Mouse (Mus musculus) layer of hippocampus, postnatal 36 days (tissue): ENCODE measurements around the gene Khdc3. TPM values are rescaled to one million over a fixed set of nuclear protein-coding genes. Genes with fewer than 3 reads are reported as not detected.
"Not testable (repeated sequence)": the region's sequence is repeated elsewhere in the genome, so short reads cannot be mapped to it uniquely, and the experiment has no call there.

Experiments used
- DNase-seq, 2 experiments: peaks; one replicate each; pipeline ENCODE4 v3.0.0; 2022
- total RNA-seq, 2 experiments: library from RNA; stranded (reverse); gene quantifications; 2 replicates each; pipeline ENCODE4 v1.2.3; 2021

The Khdc3 gene
- 1 to 10 TPM; 6.4 to 8.1 TPM for total RNA-seq

DNA sequence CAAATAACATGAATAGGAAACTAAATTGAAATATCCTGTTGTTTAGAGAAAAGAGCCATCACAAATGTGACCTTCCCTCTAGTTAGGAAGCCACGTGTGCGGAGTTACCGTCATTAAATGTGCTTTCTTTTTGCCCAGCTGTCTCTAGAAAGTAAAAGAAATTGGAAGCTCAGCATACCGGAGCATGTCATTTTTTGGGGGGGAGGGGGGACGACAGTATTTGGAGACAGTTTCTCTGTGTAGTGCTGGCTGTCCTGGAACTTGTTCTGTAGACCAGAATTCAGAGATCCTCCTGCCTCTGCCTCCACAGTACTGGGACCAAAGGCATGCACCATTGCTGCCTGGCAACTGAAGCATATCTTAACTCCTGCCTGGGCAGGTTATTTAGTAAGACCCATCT, at the start of gene Khdc3:
Gene Khdc3 (plus strand): TSS at position 301 of the 400 bp plus-strand sequence.
- no peak for DNase-seq

DNA sequence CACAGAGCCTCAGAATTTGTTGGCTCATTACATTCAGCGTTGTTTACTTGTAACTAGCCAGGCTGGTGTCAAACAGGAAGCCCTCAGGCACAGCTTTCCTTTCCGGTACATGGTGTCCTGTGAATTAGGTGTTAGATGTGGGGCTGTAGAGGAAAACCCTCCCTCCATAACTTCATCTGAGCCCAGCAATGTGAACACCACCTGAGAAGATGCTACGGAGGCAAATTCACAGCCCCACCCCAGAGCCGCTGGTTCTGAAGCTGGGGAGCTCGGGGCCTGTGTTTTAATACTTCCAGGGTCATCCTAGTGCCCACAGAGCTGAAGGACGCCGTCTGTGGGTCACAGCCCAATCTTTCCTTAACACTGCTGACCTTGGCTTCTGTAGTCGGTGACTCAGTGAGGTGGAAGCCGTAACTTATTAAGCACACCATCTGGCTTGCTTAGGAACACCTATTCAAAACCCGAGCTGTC, 46.2 kb upstream of the Khdc3 start:
- DNase-seq: no peak

- no peak for DNase-seq
Measured at GRCm38 (mm10) chr9:73059224-73059623, 42.4 kb upstream of the Khdc3 start.

- DNase-seq: no peak
Measured at GRCm38 (mm10) chr9:73063621-73064290, 37.9 kb upstream of the Khdc3 start.

GRCm38 (mm10) chr9:73067086-73067485, 34.5 kb upstream of the Khdc3 start:
- DNase-seq: no peak

GRCm38 (mm10) chr9:73068230-73068679, 33.4 kb upstream of the Khdc3 start:
- DNase-seq: no peak

- DNase-seq: no peak
Measured at GRCm38 (mm10) chr9:73068688-73069087, 32.9 kb upstream of the Khdc3 start.

DNA sequence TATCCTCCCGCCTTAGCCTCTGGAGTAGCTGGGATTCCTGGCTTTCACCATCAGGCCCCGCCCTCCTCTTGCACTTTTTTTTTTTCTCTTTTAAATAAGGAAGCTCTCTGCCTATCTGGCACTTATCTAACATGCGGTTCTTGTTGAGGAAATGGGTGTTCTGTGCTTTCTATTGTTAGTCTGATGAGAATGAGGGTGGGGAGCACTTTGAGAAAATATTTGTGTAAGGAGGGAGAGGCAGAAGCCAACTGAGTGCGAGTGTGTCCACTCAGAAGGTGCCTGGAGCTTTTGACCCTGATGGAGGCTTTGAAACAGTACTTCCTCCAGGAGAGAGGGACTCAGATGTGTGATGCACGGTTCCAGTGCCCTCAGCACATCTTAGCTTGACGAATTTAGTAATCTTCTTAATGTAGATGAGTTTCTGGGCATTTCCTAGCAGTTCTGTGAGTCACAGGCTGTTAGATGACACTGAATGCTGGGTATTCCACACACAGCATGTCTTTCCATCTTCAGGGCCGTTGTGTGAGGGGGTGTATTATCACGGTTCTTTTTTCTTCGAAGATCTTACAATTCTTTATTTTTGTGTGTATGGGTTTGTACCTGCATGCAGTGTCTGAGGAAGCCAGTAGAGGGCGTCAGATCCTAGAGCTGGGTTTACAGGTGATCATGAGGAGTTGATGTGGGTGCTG, 30.5 kb upstream of the Khdc3 start:
- no peak for DNase-seq

DNA sequence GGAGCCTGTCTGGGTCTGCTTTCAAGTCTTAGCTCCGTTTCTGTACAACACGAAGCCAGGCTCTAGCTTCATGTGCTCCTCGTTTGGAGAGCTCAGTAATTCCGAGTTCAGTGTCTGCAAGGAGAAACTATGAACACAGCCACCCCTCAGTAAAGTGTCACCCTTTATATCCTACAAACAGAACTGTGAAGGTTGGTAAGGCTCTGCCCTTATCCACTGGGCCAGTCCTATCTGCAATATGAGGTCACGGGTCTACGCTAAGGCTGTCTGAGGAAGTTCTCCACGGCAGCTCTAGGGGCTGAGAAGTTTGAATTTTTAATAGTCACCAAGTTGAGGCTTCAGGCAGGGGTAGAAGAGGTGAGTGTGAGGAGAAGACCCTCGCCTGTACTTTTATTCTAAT, 29.2 kb upstream of the Khdc3 start:
- no peak for DNase-seq

- no peak for DNase-seq
Measured at GRCm38 (mm10) chr9:73073169-73073568, 28.5 kb upstream of the Khdc3 start.

GRCm38 (mm10) chr9:73079349-73079748, 22.3 kb upstream of the Khdc3 start:
- DNase-seq: not testable (repeated sequence)

GRCm38 (mm10) chr9:73079801-73080325, 21.8 kb upstream of the Khdc3 start:
- DNase-seq: no peak

DNA sequence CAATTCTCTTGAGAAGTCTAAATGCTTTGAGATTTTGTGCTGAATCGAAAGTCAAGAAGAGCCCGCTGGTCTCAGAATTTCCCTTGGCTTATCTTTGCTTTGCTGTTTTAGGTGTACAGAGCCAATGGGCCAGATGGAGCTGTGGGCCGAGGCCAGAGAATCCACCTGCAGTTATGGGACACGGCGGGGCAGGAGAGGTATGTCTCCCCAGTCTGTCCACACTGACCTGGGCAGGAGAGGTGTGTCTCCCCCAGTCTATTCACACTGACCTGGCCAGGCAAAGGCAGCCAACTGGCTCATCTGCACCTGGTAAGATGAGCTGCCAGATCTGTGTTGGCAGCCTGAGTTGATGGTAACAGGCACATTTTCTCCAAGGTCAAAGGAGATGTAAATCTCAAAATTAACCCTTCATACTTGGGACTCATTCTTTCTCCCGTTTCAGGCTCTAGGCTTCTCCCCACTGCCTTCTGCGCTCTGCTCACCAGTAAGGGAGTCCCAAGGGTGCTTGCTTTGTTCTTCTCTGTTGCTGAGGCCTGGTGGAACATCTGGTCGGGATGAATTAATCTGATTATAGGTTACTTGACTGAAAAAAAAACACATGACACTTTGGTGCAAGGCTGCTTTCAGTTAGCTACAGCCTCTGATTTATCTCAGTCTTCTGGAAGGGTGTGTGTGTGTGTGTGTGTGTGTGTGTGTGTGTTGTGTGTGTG, 19.2 kb upstream of the Khdc3 start:
- no peak for DNase-seq

DNA sequence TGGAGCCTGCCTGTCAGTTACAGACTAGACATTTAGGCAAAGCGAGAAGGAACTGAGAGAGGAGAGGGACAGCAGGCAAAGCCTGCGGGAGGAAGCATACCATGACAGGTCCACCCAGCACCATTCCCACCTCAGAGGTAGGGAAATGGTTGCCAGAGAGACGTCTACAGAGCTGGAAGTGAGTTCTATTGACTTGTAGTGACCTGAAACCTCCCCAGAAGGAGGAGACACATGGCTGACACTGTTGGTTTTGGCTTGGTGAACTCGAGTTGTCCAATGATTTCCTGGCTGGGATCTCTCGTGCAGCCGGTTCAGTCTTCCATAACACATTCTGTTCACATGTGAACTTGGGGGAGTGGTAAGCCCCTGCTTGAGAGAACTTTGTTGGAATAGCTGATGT, 17.7 kb upstream of the Khdc3 start:
- DNase-seq: no peak

DNA sequence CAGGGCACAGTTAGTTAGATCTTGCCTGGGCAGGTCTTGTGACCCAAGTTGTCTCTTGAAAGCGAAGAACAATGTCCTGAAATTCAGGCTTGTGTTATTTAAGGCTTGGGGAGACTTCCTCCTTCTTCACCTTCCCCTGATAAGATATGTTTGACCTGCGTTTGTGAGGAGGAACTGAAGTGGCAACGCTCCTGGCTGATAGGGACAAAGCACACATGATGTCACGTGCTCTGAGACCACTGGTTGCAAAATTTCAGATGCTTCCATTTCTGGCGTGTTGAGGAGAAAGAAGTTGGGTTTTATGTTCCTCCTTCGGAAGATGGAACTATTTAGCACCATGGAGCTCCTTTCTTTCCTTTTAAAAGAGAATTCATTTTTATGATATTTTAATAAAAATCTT, 15.8 kb upstream of the Khdc3 start:
- no peak for DNase-seq

- DNase-seq: no peak
Measured at GRCm38 (mm10) chr9:73087121-73087520, 14.5 kb upstream of the Khdc3 start.

DNA sequence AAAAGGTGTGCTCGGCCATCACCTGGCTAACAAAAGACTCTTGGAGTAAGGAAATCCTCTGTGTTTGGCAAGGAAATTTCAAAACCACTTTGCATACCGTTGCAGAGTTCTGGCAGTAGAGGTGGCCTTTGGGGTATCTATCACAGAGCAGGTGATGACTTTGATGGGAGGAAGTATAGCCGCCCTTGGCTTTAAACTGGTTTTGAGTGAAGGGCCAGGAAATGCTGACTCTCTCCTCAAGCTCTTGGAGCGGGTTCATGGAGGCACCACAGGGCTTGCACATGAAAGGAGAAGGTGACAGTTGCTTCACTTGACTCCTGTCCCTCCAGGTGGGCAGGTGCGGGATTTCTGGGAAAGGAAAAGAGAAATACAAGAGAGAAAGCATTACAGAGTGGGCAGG, 14.1 kb upstream of the Khdc3 start:
- no peak for DNase-seq

DNA sequence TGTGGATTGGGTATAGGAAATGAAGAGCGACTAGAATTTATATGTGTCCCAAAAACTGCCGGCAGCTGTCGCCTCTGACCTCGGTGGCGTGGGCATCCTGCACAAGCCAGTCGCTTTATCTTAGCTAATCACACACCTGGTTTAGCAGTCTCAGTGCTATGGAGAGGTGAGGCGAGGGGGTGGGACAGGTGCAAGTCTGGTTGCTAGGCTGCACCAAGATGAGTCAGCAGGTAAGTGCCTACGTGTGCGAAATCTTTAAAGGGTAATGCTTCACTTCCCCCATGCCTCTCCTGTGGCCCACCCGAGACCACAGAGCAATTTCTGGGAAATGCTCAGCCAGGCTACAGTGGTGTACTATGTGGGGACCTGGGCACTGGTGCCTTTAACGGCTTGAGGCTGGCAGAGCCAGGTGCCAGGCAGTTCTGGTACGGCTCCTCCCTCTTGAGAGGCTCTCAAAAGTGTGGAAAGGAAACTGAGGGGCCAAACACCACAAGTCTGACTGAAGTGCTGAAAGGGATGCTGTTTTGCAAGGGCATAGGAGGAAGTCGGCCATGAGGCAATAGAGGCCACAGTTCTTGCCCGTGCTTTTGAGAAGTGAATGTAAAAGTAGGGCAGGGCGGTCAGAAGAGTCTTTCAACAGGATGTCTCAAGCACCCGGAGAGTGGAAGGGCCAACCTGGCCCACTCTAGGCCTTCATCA, 12.3 kb upstream of the Khdc3 start:
- DNase-seq: no peak

GRCm38 (mm10) chr9:73090121-73090520, 11.5 kb upstream of the Khdc3 start:
- no peak for DNase-seq

DNA sequence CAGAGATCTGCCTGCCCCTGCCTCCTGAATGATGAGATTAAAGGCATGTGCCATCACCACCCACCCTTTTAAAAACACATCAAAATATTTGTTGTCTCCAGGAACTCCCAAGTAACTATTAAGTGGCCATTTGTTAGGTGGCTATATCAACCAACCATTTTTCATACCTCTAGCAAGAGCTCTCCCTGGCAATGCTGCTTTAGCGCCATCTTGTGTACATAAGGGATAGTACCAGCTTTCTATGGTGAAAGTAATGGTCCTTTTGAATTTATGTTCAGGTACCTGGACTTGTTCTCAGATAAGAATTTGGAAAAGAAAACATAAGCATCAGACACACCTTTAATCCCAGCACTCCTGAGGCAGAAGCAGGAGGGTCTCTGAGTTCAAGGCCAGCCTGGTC, 9.9 kb upstream of the Khdc3 start:
- no peak for DNase-seq

- DNase-seq: no peak
Measured at GRCm38 (mm10) chr9:73094580-73094979, 7.1 kb upstream of the Khdc3 start.

- DNase-seq: no peak
Measured at GRCm38 (mm10) chr9:73097898-73098297, 3.7 kb upstream of the Khdc3 start.

DNA sequence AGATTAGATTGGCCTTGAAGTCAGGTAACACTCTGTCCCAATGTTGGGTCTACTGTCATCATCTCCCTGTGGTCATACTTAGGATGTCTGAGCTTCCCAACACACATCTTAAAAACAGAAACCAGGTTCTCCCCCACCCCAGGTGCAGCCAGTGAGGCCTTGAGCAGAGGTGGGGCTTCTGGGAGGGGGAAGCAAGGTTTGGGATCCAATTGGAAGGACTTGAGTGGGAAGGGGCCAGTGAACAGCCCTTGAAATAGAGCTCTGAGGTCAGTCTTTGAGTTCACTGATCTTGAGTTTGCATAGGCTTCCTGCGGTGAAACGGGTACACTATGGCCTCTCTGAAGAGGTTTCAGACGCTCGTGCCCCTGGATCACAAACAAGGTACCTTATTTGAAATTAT, 545 bp downstream of the Khdc3 start, which contains the start of gene Gm20509:
Gene Gm20509 (plus strand): TSS at position 290 of the 400 bp plus-strand sequence.
- DNase-seq: no peak
